Mouse (Mus musculus) cerebral cortex, adult 2 months (tissue): ENCODE measurements around the gene Mrpl12.

Experiments used
- WGBS: fragments of 180-500 bp; shearing (Covaris S2); methylation state at CpG from one replicate; pipeline ENCODE4 v1.1.7; 2018; 5-methylcytosine and 5-hydroxymethylcytosine counted together

Mrpl12 gene

GRCm38 (mm10) chr11:120538485-120538884 lies 54.1 kb downstream of the Mrpl12 start:
- WGBS: 54% methylated on average over 3 of the region's 3 CpGs
